Mouse (Mus musculus) heart, embryonic 11.5 days (tissue): ENCODE results near the gene Rsrp1. TPM values are rescaled to one million over a fixed set of nuclear protein-coding genes. Genes with fewer than 3 reads are reported as not detected.

Source experiments
- ATAC-seq: fragments of 200-750 bp; cut with Nextera tagmentation; replicated peaks from 2 replicates; pipeline ENCODE4 v1.8.0; 2017; ENCODE audit warnings: moderate library complexity; ENCODE audit not compliant: insufficient number of reproducible peaks, low FRiP score, low TSS enrichment
- H3K27ac ChIP-seq: fragments of 300-500 bp; sonication (generic); 2 replicates; pipeline ENCODE4 v1.5.1; 2014; ENCODE audit warnings: mild to moderate bottlenecking, low read depth, low read length
- H3K27me3 ChIP-seq: fragments of 300-500 bp; sonication (generic); 2 replicates; pipeline ENCODE4 v1.6.1; 2014; ENCODE audit warnings: mild to moderate bottlenecking, low read length, mixed read lengths; ENCODE audit not compliant: control insufficient read depth, insufficient read depth
- H3K36me3 ChIP-seq: fragments of 300-500 bp; sonication (generic); 2 replicates; pipeline ENCODE4 v1.6.1; 2014; ENCODE audit warnings: mild to moderate bottlenecking, low read length, moderate library complexity, mixed read lengths; ENCODE audit not compliant: control insufficient read depth, insufficient read depth
- H3K4me1 ChIP-seq: fragments of 300-500 bp; sonication (generic); 2 replicates; pipeline ENCODE4 v1.6.1; 2014; ENCODE audit warnings: low read length; ENCODE audit not compliant: control insufficient read depth, insufficient read depth
- H3K4me2 ChIP-seq: fragments of 300-500 bp; sonication (generic); 2 replicates; pipeline ENCODE4 v1.6.1; 2014; ENCODE audit warnings: mild to moderate bottlenecking, moderate library complexity
- H3K4me3 ChIP-seq: fragments of 300-500 bp; sonication (generic); 2 replicates; pipeline ENCODE4 v1.5.1; 2014; ENCODE audit warnings: low read depth, low read length
- H3K9ac ChIP-seq: fragments of 300-500 bp; sonication (generic); 2 replicates; pipeline ENCODE4 v1.6.1; 2014; ENCODE audit warnings: mild to moderate bottlenecking, low read depth, low read length, moderate library complexity
- H3K9me3 ChIP-seq: fragments of 300-500 bp; sonication (generic); replicated peaks from 2 replicates; pipeline ENCODE4 v1.6.1; 2016; ENCODE audit warnings: low read length; ENCODE audit not compliant: control insufficient read depth
- WGBS: fragments of 180-500 bp; shearing (Covaris S2); extraction: QIAGEN DNeasy Blood & Tissue Kit; methylation state at CpG from one replicate; pipeline ENCODE4 v1.1.7; 2014; ENCODE audit not compliant: insufficient replicate concordance; 5-methylcytosine and 5-hydroxymethylcytosine counted together
- polyA plus RNA-seq: library from polyadenylated mRNA; unstranded; fragments of >200 nt; fragmentation: Nextera tagmentation; extraction: Ambion mirVana; gene quantifications from 2 replicates; pipeline ENCODE4 v1.2.1, GENCODE M21; 2014

The Rsrp1 gene
- polyA plus RNA-seq, 1 experiment from 2014 or later = 353 TPM

DNA sequence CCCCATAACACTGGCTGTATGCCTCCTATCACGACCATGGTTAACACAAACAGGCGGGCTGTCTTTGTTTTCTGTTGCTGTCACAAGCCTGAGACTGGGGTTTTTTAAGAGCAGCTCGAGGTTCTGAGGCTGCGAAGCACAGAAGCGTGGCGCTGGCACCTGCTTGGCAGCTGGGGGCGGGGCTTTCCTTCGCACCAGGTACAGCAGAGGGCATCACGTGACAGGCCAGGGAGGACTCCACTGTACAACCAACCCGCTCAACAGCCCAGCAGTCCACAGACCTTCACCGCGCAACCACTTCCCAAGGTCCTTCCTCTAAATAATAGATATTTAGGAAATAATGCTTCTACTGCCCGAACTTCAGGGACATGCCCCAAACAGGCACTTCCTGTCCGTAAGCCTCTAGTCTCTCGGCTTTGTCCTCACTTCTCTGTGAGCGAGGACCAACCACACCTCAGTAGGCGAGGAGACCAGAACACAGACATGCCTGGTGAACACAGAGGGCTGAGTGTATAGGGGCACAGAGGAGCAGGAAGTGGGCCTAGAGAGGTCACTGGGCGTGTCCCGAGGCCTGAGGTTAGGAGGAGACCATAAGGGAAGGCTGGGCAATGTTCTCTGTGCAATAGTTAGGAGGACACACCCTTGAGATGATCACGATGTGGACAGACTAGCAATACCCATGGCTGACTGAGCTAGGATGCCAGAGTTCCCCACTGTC lies 44.7 kb downstream of the Rsrp1 start:
- Histone ChIP-seq H3K9ac (no peak overlapping the region), H3K4me2 (no peak overlapping the region), H3K27me3 (peaks cover 14% of the 10 kb centered on the region), H3K36me3 (no peaks in the 10 kb centered on the region), H3K4me3 (no peak overlapping the region), H3K9me3 (no peaks in the 10 kb centered on the region), H3K27ac (no peak overlapping the region), H3K4me1 (peaks cover 7% of the 10 kb centered on the region; the same call in 1 of the 2 replicates)
- WGBS = 70% methylated on average over 20 of the region's 20 CpGs
- 0 out of 2 replicates have a peak, but pooled peaks have one; percentile 39 for ATAC-seq

DNA sequence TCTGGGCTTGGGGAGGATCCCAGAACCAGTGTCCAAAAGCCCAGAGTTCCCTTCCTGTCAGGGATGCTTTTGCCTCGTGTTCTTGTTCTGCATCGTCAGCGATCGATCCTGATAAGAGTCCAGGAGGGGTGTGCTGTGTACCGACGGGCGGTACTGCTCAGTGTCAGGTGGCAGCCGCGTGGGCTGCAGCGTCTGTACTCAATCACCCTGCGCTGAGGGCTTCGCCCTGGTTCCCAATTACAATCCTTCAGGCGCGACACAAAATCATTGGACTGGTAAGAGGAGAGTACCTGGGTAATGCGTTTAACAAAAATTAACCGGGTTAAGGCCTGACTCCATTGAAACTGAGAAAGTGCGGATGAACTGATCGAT lies 45.2 kb downstream of the Rsrp1 start:
- H3K27me3 ChIP-seq = peaks cover 14% of the 10 kb centered on the region
- H3K4me3 ChIP-seq = no peak overlapping the region
- no peaks in the 10 kb centered on the region for H3K9me3 ChIP-seq
- 69% methylated on average over 18 of the region's 18 CpGs for WGBS
- H3K27ac ChIP-seq = no peak overlapping the region
- no peaks in the 10 kb centered on the region for H3K36me3 ChIP-seq
- no peak for ATAC-seq
- H3K4me1 ChIP-seq = peaks cover 7% of the 10 kb centered on the region; the same call in 1 of the 2 replicates
- H3K4me2 ChIP-seq = no peak overlapping the region
- no peak overlapping the region for H3K9ac ChIP-seq

DNA sequence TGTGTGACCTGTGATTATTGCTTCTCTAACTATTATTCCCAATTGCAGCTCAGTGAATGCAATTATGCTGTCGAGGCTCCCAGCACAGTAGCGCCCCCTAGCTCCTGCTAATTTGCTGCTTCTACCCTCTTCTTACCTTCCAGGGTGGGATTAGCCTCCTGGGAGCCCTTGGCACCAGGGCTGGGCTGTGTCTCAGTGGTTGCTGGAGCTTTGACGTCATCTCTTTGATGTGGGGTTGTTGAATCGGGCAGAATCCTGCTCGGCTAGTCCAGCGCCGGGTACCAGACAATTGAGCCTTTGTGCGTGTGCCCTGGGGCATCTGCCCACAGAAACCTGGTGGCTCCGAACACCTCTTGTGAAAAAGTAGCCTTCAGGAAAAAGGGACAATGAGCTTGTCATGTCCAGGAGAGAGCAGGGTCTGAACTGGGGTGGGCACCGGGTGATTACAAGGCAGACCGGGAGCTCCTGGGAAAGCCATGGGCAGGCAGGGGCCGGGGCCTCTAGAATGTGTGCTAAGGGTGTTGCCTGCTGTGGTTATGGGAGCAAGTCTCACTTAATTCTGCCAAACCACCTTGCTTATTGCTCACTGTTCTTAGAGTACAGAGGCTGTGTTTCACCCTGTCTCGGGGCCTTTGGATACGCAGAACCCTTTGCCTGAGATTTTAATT lies 52.0 kb downstream of the Rsrp1 start:
- WGBS = 30% methylated on average over 14 of the region's 14 CpGs
- no peaks in the 10 kb centered on the region for H3K9me3 ChIP-seq
- H3K9ac ChIP-seq = no peak overlapping the region
- no peak for ATAC-seq
- H3K27ac ChIP-seq = no peak overlapping the region
- no peaks in the 10 kb centered on the region for H3K4me1 ChIP-seq
- no peak overlapping the region for H3K4me2 ChIP-seq
- no peaks in the 10 kb centered on the region for H3K36me3 ChIP-seq
- no peaks in the 10 kb centered on the region for H3K27me3 ChIP-seq
- H3K4me3 ChIP-seq = no peak overlapping the region

DNA sequence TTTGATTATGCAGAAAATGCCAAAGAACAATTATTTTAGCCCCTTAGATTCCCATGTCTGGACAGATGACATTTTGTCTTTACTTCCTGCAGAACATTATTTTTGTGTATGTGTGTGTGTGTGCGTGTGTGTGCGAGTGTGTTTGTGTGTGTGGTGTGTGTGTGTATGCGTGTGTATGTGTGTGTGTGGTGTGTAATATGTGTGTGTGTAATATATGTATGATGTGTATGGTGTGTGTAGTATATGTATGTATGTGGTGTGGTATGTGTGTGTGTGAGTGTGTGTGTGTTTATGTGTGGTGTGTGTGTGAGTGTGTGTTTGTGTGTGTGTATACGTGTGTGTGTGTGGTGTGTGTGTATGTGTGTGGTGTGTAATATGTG lies 52.5 kb downstream of the Rsrp1 start:
- 89% methylated on average over 4 of the region's 4 CpGs for WGBS
- Histone ChIP-seq H3K4me1 (no peaks in the 10 kb centered on the region), H3K9ac (no peak overlapping the region), H3K27ac (no peak overlapping the region), H3K27me3 (no peaks in the 10 kb centered on the region), H3K4me3 (no peak overlapping the region), H3K9me3 (no peaks in the 10 kb centered on the region), H3K4me2 (no peak overlapping the region), H3K36me3 (no peaks in the 10 kb centered on the region)
- ATAC-seq = no peak

Other genes with a start within 250 kb of the Rsrp1 start
- gene Man1c1, start 219.3 kb upstream of the Rsrp1 start, polyA plus RNA-seq = 8.6 and 9.3 TPM in 2 replicates
- gene Ldlrap1, start 155.6 kb upstream of the Rsrp1 start, polyA plus RNA-seq = 11.4 and 13.5 TPM in 2 replicates
- gene Maco1, start 70.2 kb upstream of the Rsrp1 start, polyA plus RNA-seq = 20.7 and 22.6 TPM in 2 replicates
- gene Rhd, start 59.1 kb upstream of the Rsrp1 start, polyA plus RNA-seq = 54.0 and 68.6 TPM in 2 replicates
- gene Tmem50a, start 8.6 kb upstream of the Rsrp1 start, polyA plus RNA-seq = 149 and 150 TPM in 2 replicates
- gene Syf2, start 7.3 kb downstream of the Rsrp1 start, polyA plus RNA-seq = 59.5 and 61.5 TPM in 2 replicates
- 0.06 TPM in 1 of 2 replicates, not detected in the other for gene Runx3, start 197.1 kb downstream of the Rsrp1 start, polyA plus RNA-seq